Mouse (Mus musculus) adipocyte (in vitro differentiated cells): ENCODE results near the gene Olfr259.

Experiments used
- DNase-seq: peaks from one replicate; pipeline ENCODE4 v3.0.0-alpha.2; 2016; ENCODE audit warnings: low spot score

Gene Olfr259

GRCm38 (mm10) chr2:87114467-87114866 lies at the start of gene Olfr259:
Gene Olfr259, minus strand, starts transcription at chr2:87114567.
- no peak for DNase-seq

GRCm38 (mm10) chr2:87152524-87152923 lies 38.2 kb upstream of the Olfr259 start, which contains the start of gene Olfr1111:
Gene Olfr1111, minus strand, starts transcription at chr2:87152624.
- DNase-seq, result no peak

- DNase-seq, result no peak
These were observed 25.8 kb upstream of the Olfr259 start, which contains the start of gene Olfr1110 for GRCm38 (mm10) chr2:87140200-87140599. Gene Olfr1110, minus strand, starts transcription at chr2:87140300.

- DNase-seq, result no peak
These were observed 18.5 kb downstream of the Olfr259 start, which contains the start of gene Olfr1109 for GRCm38 (mm10) chr2:87095908-87096307. Gene Olfr1109, minus strand, starts transcription at chr2:87096008.

GRCm38 (mm10) chr2:87075717-87076116 lies 38.6 kb downstream of the Olfr259 start, which contains the start of gene Olfr1107:
Gene Olfr1107, minus strand, starts transcription at chr2:87075817.
- no peak for DNase-seq
